Mouse (Mus musculus): ENCODE results near the gene Ccser1. TPM values are rescaled to one million over a fixed set of nuclear protein-coding genes. Genes with fewer than 3 reads are reported as not detected.

The Ccser1 gene
- total RNA-seq, 1 experiment, result 4.1 TPM

DNA sequence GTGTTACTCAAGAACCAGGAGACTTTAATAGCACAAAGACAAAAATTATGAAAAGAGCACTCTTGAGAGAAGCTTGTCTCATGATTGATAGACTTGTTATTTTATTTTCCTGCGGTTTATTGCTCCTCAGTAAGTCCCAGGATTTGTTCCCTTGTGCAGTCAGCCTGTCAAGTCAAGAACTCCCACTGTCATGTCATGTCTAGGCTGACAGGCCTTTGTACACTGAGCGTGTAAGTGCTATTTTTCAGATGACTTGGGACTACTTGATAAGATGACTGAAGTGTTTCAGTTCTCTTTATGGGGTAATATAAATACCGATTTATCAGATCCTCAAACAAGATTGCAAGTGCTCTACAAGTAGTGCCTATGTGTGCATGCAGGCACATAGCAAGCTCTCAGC lies 252.6 kb downstream of the Ccser1 start:
- no peak for TF ChIP-seq ZNF384 (IDR thresholded peaks at IDR 0.05; ENCODE audit: low read depth, low read length)
- Histone ChIP-seq H3K27ac (ENCODE audit: insufficient read depth, low read depth, low read length, poor library complexity, severe bottlenecking) (no peak overlapping the region), H3K4me1 (ENCODE audit: control insufficient read depth in 2 of 2, insufficient read depth in 2 of 2, low read length in 2 of 2, poor library complexity in 1 of 2) (peaks cover 2 to 7% of the 10 kb centered on the region in 2 experiments; a peak in 2 of 4 replicates), H3K9ac (ENCODE audit: insufficient read depth, low read depth, low read length, poor library complexity, severe bottlenecking) (no peak overlapping the region), H3K36me3 (ENCODE audit: control insufficient read depth, insufficient read depth, low read length, poor library complexity, severe bottlenecking) (no peaks in the 10 kb centered on the region), H3K9me3 (ENCODE audit: control insufficient read depth, insufficient read depth, low read depth, low read length) (no peaks in the 10 kb centered on the region), H3K4me3 (ENCODE audit: insufficient read depth in 1 of 2, low read depth in 1 of 2, low read length in 2 of 2, poor library complexity in 1 of 2, severe bottlenecking in 1 of 2) (no peak overlapping the region)
- in situ Hi-C loops (cut with MboI; ENCODE audit: low sequenced_read_pairs in 2 of 2, unreplicated experiment in 2 of 2), result no loop called here
- DNase-seq (ENCODE audit: low read depth, low spot score), result no peak

GRCm38 (mm10) chr6:61438165-61438564 lies 258.0 kb downstream of the Ccser1 start:
- Histone ChIP-seq H3K27ac (ENCODE audit: insufficient read depth, low read depth, low read length, poor library complexity, severe bottlenecking) (no peak overlapping the region), H3K9ac (ENCODE audit: insufficient read depth, low read depth, low read length, poor library complexity, severe bottlenecking) (no peak overlapping the region), H3K36me3 (ENCODE audit: control insufficient read depth, insufficient read depth, low read length, poor library complexity, severe bottlenecking) (no peaks in the 10 kb centered on the region), H3K4me3 (ENCODE audit: insufficient read depth in 1 of 2, low read depth in 1 of 2, low read length in 2 of 2, poor library complexity in 1 of 2, severe bottlenecking in 1 of 2) (no peak overlapping the region), H3K9me3 (ENCODE audit: control insufficient read depth, insufficient read depth, low read depth, low read length) (no peaks in the 10 kb centered on the region), H3K4me1 (ENCODE audit: control insufficient read depth in 2 of 2, insufficient read depth in 2 of 2, low read length in 2 of 2, poor library complexity in 1 of 2) (no peaks in the 10 kb centered on the region)
- DNase-seq (ENCODE audit: low read depth, low spot score), result no peak
- TF ChIP-seq ZC3H11A (IDR thresholded peaks at IDR 0.05; ENCODE audit: borderline replicate concordance, low read depth, low read length) (no peak), ZNF384 (IDR thresholded peaks at IDR 0.05; ENCODE audit: low read depth, low read length) (no peak), MAFK (IDR thresholded peaks at IDR 0.05; ENCODE audit: insufficient read depth, low read depth, low read length) (no peak), CHD2 (IDR thresholded peaks at IDR 0.05; ENCODE audit: low read depth, low read length) (no peak), HCFC1 (IDR thresholded peaks at IDR 0.05; ENCODE audit: borderline replicate concordance, insufficient read depth, low read length) (no peak)
- in situ Hi-C loops (cut with MboI; ENCODE audit: low sequenced_read_pairs in 2 of 2, unreplicated experiment in 2 of 2), result no loop called here

DNA sequence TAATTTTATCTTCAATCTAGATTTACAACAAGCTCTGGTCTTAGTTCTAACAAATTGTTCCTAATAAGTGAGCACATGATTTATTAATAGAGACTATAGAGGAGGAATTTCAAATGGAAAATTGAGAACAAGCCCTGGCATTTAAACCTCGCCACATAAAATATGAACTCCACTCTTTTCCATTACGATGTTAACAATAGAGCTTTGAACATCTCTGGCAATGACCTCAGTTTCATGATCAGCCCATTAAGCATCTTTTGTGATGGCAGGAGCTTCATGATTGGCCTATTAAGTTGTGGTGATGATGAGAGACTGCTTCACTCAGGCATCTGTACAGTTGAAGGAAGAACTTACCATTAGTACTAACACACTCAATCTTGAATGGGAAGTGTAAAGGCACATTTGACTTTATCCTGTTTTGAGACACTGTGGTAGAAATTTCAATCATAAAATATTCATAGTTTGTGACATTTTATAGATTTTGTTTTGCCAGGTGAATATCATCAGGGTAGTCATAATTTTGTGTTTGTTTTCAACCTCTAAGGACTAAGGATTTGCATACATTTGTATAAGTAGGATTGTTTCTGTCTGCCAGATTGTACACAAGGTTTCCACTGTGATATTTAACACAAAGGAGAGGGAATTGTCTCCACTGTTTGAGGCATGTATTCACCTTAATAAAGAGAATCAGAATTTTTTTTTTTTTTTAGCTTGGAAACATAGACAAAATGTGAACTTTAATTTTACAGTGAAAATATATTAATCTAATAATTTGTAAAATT lies 291.4 kb downstream of the Ccser1 start:
- TF ChIP-seq HCFC1 (IDR thresholded peaks at IDR 0.05; ENCODE audit: borderline replicate concordance, insufficient read depth, low read length), result no peak
- no peak for TF ChIP-seq ZC3H11A (IDR thresholded peaks at IDR 0.05; ENCODE audit: borderline replicate concordance, low read depth, low read length)
- TF ChIP-seq MAFK (IDR thresholded peaks at IDR 0.05; ENCODE audit: insufficient read depth, low read depth, low read length), result no peak
- no peak for TF ChIP-seq CHD2 (IDR thresholded peaks at IDR 0.05; ENCODE audit: low read depth, low read length)
- no peak for TF ChIP-seq ZNF384 (IDR thresholded peaks at IDR 0.05; ENCODE audit: low read depth, low read length)
- Histone ChIP-seq H3K27ac (ENCODE audit: insufficient read depth, low read depth, low read length, poor library complexity, severe bottlenecking) (no peak overlapping the region), H3K36me3 (ENCODE audit: control insufficient read depth, insufficient read depth, low read length, poor library complexity, severe bottlenecking) (no peaks in the 10 kb centered on the region), H3K4me3 (ENCODE audit: insufficient read depth in 1 of 2, low read depth in 1 of 2, low read length in 2 of 2, poor library complexity in 1 of 2, severe bottlenecking in 1 of 2) (no peak overlapping the region), H3K9me3 (ENCODE audit: control insufficient read depth, insufficient read depth, low read depth, low read length) (no peaks in the 10 kb centered on the region), H3K4me1 (ENCODE audit: control insufficient read depth in 2 of 2, insufficient read depth in 2 of 2, low read length in 2 of 2, poor library complexity in 1 of 2) (no peaks in the 10 kb centered on the region), H3K9ac (ENCODE audit: insufficient read depth, low read depth, low read length, poor library complexity, severe bottlenecking) (no peak overlapping the region)
- no peak for DNase-seq (ENCODE audit: low read depth, low spot score)
- in situ Hi-C loops (cut with MboI; ENCODE audit: low sequenced_read_pairs in 2 of 2, unreplicated experiment in 2 of 2), result no loop called here

- DNase-seq (ENCODE audit: low read depth, low spot score), result no peak
- in situ Hi-C loops (cut with MboI; ENCODE audit: low sequenced_read_pairs in 2 of 2, unreplicated experiment in 2 of 2), result no loop called here
- H3K36me3 ChIP-seq (ENCODE audit: control insufficient read depth, insufficient read depth, low read length, poor library complexity, severe bottlenecking), result no peaks in the 10 kb centered on the region
- H3K27ac ChIP-seq (ENCODE audit: insufficient read depth, low read depth, low read length, poor library complexity, severe bottlenecking), result no peak overlapping the region
- H3K9ac ChIP-seq (ENCODE audit: insufficient read depth, low read depth, low read length, poor library complexity, severe bottlenecking), result no peak overlapping the region
- TF ChIP-seq ZNF384 (IDR thresholded peaks at IDR 0.05; ENCODE audit: low read depth, low read length) (no peak), CHD2 (IDR thresholded peaks at IDR 0.05; ENCODE audit: low read depth, low read length) (no peak), MAFK (IDR thresholded peaks at IDR 0.05; ENCODE audit: insufficient read depth, low read depth, low read length) (no peak), ZC3H11A (IDR thresholded peaks at IDR 0.05; ENCODE audit: borderline replicate concordance, low read depth, low read length) (no peak), HCFC1 (IDR thresholded peaks at IDR 0.05; ENCODE audit: borderline replicate concordance, insufficient read depth, low read length) (no peak)
- H3K4me1 ChIP-seq (ENCODE audit: control insufficient read depth in 2 of 2, insufficient read depth in 2 of 2, low read length in 2 of 2, poor library complexity in 1 of 2), result no peaks in the 10 kb centered on the region
- no peaks in the 10 kb centered on the region; the same call in 1 of the 2 replicates for H3K9me3 ChIP-seq (ENCODE audit: control insufficient read depth, insufficient read depth, low read depth, low read length)
- H3K4me3 ChIP-seq (ENCODE audit: insufficient read depth in 1 of 2, low read depth in 1 of 2, low read length in 2 of 2, poor library complexity in 1 of 2, severe bottlenecking in 1 of 2), result no peak overlapping the region
These were observed 305.2 kb downstream of the Ccser1 start for GRCm38 (mm10) chr6:61485336-61485735.

All from ES-E14 (cell line).